Mouse (Mus musculus): Measurements from ENCODE around the gene Zfp37.
"Not testable (repeated sequence)": the region's sequence is repeated elsewhere in the genome, so short reads cannot be mapped to it uniquely, and the experiment has no call there.

DNA sequence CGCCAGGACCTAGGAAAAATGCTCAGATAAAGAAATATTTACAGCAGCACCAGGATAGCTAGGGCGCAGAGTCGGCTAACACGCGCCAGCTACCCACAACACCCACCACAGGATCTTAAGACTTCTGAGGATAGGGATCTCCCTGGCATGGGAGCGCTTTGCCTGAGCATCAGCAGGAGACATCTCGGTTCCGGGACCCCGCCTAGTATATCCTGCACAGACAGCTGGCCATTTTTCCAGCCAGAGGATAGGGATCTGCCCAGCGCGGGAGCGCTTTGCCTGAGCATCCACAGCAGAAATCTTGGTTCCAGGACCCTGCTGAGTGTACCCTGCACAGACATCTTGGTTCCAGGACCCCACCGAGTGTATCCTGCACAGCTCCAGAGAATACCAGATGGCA is 63.2 kb downstream of the Zfp37 start:
- not testable (repeated sequence) for TF ChIP-seq CTCF (IDR thresholded peaks at IDR 0.05 in 2 of 3, conservative IDR thresholded peaks at IDR 0.05 in 1 of 3; ENCODE audit: control insufficient read depth in 1 of 3, insufficient read depth in 1 of 3, low read depth in 2 of 3, low read length in 3 of 3, poor library complexity in 1 of 3, severe bottlenecking in 1 of 3); EP300 (IDR thresholded peaks at IDR 0.05; ENCODE audit: low read depth in 1 of 2, low read length in 2 of 2); E2F4 (IDR thresholded peaks at IDR 0.05; ENCODE audit: borderline replicate concordance, low read depth, low read length); RAD21 (IDR thresholded peaks at IDR 0.05; ENCODE audit: low read depth, low read length)

Measured in MEL (cell line).